Mouse (Mus musculus) myocyte (in vitro differentiated cells): Measurements from ENCODE around the gene Zar1.
"Not testable (repeated sequence)": the region's sequence is repeated elsewhere in the genome, so short reads cannot be mapped to it uniquely, and the experiment has no call there.

Source experiments
- E2F4 ChIP-seq: IDR thresholded peaks from one replicate; pipeline ENCODE4 v1.6.1; 2011; ENCODE audit warnings: mild to moderate bottlenecking, control low read depth, moderate library complexity; ENCODE audit not compliant: insufficient read depth
- MAX ChIP-seq: IDR thresholded peaks from one replicate; pipeline ENCODE4 v1.6.1; 2011; ENCODE audit warnings: low read depth, mild to moderate bottlenecking, control low read depth
- MYOG ChIP-seq, 3 experiments: IDR thresholded peaks; one replicate each; pipeline ENCODE4 v1.6.1; 2011; ENCODE audit warnings: control low read depth in 2 of 3, low read depth in 2 of 3, mild to moderate bottlenecking in 2 of 3; ENCODE audit not compliant: insufficient read length in 2 of 3, control insufficient read depth in 1 of 3, insufficient read depth in 1 of 3
- TCF12 ChIP-seq: IDR thresholded peaks from one replicate; pipeline ENCODE4 v1.6.1; 2011; ENCODE audit warnings: mild to moderate bottlenecking, control low read depth; ENCODE audit not compliant: poor library complexity, insufficient read depth, severe bottlenecking
- USF1 ChIP-seq: IDR thresholded peaks from one replicate; pipeline ENCODE4 v1.6.1; 2011; ENCODE audit warnings: low read depth, mild to moderate bottlenecking, control low read depth, moderate library complexity

GRCm38 (mm10) chr5:72580970-72581332, at the start of gene Zar1:
- not testable (repeated sequence) for TF ChIP-seq USF1; MAX; E2F4; MYOG (IDR thresholded peaks at IDR 0.05; ENCODE audit: control insufficient read depth in 1 of 3, insufficient read depth in 1 of 3, insufficient read length in 2 of 3, low read depth in 2 of 3); TCF12
